Mouse (Mus musculus): ENCODE data around the gene F5.

The F5 gene

GRCm38 (mm10) chr1:164158571-164158970, 6.9 kb downstream of the F5 start:
- DNase-seq (ENCODE audit: low spot score in 2 of 2): no peak

DNA sequence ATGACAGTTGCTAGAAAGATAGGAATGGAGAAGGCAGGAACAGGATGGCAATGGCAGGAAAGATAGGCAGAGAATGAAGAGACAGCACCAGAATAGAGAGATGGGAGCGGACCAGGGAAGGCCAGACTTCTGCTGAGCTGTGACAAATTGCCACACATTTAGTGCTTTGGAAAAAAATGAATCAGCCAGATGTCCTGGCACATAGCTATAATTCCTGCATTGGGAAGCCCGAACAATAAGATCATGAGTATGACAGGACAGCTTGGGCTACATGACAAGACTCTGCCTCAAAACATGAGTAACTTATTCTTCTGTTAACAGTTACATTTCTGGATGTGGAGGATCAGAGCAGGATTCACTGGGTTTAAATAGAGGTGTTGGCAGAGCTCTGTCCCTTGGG, 8.1 kb downstream of the F5 start:
- DNase-seq (ENCODE audit: low spot score in 2 of 2): no peak

DNA sequence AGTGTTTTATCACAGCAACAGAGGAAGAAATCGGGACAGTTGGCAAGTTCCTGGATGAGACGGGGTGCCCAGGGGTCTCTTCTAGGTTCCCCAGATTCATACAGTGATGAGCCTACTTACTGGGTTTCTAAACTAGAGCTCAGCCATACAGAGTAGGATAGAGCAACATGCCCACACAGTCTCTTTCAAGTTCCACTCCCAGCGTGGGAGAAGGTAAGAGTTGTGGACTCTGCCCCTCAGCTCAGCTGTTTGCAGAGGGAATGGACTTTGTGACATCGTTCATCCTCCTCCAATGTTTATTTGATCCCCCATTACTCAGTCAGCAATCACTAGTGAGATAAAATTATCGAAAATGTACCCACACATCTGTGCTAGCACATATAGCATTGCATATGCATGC, 11.1 kb downstream of the F5 start:
- no peak for DNase-seq (ENCODE audit: low spot score in 2 of 2)

GRCm38 (mm10) chr1:164168818-164169217, 17.2 kb downstream of the F5 start:
- no peak for DNase-seq (ENCODE audit: low spot score in 2 of 2)

DNA sequence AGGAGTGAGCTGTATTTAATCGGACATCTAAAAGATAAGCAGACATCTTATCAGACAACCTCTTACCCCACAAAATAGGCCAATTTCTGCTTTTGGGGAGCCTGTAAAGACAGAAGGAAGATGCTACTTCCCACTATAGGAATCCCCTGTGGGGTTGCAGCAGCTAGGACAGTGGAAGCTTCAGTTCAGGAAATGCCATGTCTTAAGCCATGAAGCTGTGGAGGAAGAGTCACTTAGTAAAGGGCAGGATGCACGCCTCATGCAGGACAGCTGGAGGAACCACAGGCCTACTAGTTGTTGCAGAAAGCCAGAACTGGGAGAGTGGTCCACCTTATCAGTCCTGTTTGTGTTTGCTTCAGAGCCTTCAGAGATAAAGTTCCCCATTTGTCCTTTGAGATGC, 18.8 kb downstream of the F5 start:
- DNase-seq (ENCODE audit: low spot score in 2 of 2): no peak

- no peak for DNase-seq (ENCODE audit: low spot score in 2 of 2)
These were observed 21.5 kb downstream of the F5 start for GRCm38 (mm10) chr1:164173145-164173544.

GRCm38 (mm10) chr1:164176856-164177255, 25.2 kb downstream of the F5 start:
- DNase-seq (ENCODE audit: low spot score in 2 of 2): no peak

- peak in 1 of 2 experiments; percentile 12 for DNase-seq (ENCODE audit: low spot score in 2 of 2)
These were observed 26.8 kb downstream of the F5 start for GRCm38 (mm10) chr1:164178429-164178828.

GRCm38 (mm10) chr1:164184142-164184870, 32.7 kb downstream of the F5 start:
- peak in 1 of 2 experiments; percentile 68 for DNase-seq (ENCODE audit: low spot score in 2 of 2)

DNA sequence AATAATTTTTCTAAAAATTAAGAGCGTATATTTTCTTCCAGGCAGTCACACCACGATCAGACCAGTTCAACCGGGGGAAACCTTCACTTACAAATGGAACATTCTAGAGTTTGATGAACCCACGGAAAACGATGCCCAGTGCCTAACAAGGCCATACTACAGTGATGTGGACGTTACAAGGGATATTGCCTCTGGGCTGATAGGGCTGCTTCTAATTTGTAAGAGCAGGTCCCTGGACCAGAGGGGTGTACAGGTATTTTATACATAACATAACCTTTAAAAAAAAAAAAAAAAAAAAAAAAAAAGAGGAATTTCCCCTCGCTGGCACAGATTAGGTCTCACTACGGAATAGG, 33.2 kb downstream of the F5 start:
- DNase-seq (ENCODE audit: low spot score in 2 of 2): no peak

DNA sequence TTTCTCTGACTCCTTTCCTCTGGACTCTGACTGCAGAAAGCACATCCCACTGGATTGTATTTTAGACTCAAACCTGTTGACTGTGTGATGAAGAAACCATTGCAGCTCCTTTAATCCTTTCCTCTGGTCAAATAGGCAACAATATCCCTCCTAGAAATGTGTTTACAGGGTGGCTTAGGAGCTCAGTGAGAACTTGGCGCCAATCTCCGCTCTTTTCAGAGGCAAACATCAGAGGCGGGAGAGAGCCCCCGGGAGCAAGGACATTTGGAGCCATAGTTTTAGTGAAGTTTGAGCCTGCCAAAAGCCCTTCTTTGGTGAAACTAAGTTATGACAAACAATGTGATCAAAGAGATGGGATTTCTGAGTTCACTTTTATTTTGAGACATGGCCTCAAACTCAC, 33.7 kb downstream of the F5 start:
- no peak for DNase-seq (ENCODE audit: low spot score in 2 of 2)

DNA sequence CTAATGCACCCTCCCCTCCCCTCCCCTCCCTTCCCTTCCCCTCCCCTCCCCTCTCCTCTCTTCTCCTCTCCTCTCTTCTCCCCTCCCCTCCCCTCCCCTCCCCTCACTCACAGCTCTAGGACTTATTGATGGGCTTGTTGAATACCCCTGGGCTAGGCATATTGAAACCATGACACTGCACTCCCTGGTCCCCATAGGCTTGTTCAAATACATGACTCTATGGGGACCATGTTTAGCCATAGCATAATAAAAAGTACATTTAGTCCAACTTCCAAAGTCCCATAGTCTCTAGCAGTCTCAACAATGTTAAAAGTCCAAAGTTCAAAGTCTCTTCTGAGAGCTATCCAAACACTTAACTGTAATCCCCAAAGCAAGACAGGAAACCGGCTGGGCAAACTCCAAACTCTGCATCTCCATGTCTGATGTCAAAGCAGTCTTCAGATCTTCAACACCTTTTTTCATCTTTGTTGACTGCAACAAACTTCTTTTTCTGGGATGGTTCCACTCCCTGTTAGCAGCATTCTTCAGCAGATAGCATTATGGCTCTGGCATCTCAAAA, 35.4 kb downstream of the F5 start:
- no peak for DNase-seq (ENCODE audit: low spot score in 2 of 2)

- DNase-seq (ENCODE audit: low spot score in 2 of 2): no peak
These were observed 47.9 kb downstream of the F5 start for GRCm38 (mm10) chr1:164199551-164199950.

DNA sequence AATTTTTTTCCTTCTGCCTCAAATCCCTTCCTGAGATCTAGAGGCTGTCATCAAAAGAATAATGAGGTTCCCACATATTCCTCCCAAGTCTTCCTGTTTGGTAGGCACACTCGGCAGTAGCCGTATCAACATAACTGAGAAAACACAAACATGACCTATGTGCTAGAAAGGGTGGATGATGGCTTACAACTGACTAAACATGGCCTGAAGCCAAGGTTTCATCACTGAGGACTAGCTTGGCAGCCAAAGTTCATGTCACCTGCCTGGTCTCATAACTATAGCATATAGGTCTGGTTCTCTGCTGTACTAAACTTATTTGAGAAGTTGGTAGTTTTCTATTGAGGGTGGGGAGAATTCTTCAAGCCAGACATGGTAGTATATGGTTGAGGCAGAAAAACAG, 56.8 kb downstream of the F5 start:
- DNase-seq (ENCODE audit: low spot score in 2 of 2): no peak

DNA sequence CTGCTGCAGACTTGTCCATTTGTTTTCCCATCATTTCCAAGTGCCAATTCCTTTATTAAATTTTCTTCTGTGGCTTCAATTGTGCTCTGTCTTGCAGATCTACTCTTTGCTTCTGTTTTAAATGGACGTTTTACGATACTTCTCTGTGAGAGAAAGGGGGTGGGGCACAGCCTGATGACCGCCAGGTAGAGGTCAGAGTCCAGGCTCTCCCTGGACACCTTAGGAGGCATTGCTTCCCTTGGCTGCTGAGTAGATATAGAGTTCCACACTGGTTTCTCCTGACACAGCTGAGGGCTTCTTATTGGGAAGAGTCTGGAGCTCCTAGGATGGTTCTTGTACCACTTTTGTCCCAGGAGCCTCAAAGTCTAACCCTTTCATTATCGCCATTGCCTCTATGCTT, 59.3 kb downstream of the F5 start:
- no peak for DNase-seq (ENCODE audit: low spot score in 2 of 2)

DNA sequence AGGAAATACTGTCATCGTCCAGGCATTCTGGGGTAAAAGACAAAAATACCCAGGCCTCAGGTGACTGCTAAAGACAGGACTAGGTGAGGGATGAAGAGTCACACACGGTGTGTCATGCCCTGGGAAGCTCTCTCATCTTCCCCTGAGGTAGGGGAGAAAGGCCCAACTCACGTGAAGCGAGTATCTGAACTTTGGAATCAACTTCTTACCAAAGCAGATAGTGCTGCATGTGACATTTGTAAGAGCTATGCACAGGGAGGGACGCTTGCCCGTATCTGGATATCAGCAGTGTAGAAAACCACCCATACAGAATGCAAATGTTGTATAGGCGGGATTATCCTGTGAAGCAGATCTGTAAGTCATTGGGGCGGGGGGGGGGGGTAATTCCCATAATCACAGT, 61.0 kb downstream of the F5 start:
- no peak for DNase-seq (ENCODE audit: low spot score in 2 of 2)

GRCm38 (mm10) chr1:164214190-164214589, 62.6 kb downstream of the F5 start:
- DNase-seq (ENCODE audit: low spot score in 2 of 2): no peak

GRCm38 (mm10) chr1:164215097-164215496, 63.5 kb downstream of the F5 start:
- DNase-seq (ENCODE audit: low spot score in 2 of 2): no peak

- no peak for DNase-seq (ENCODE audit: low spot score in 2 of 2)
These were observed 63.9 kb downstream of the F5 start for GRCm38 (mm10) chr1:164215540-164215939.

- DNase-seq (ENCODE audit: low spot score in 2 of 2): peak in 1 of 2 experiments; percentile 32
These were observed 66.4 kb downstream of the F5 start for GRCm38 (mm10) chr1:164217791-164218685.

- DNase-seq (ENCODE audit: low spot score in 2 of 2): no peak
These were observed 68.6 kb downstream of the F5 start for GRCm38 (mm10) chr1:164220261-164220660.

- DNase-seq (ENCODE audit: low spot score in 2 of 2): no peak
These were observed 71.5 kb downstream of the F5 start for GRCm38 (mm10) chr1:164223089-164223488.

Measured in left cerebral cortex, adult 9 months (tissue).